Mouse (Mus musculus) kidney, embryonic 14.5 days (tissue): ENCODE results near the gene Glrx. TPM values are rescaled to one million over a fixed set of nuclear protein-coding genes. Genes with fewer than 3 reads are reported as not detected.

Experiments used
- ATAC-seq: fragments of 200-750 bp; cut with Nextera tagmentation; 2 replicates; pipeline ENCODE4 v1.8.0; 2017; ENCODE audit warnings: moderate number of reproducible peaks, mild to moderate bottlenecking, moderate TSS enrichment, moderate library complexity; ENCODE audit not compliant: low FRiP score, low TSS enrichment
- H3K27ac ChIP-seq: fragments of 300-500 bp; sonication (generic); 2 replicates; pipeline ENCODE4 v1.5.1; 2014; ENCODE audit warnings: low read depth, mild to moderate bottlenecking, low read length, moderate library complexity, mixed read lengths
- H3K27me3 ChIP-seq: fragments of 300-500 bp; sonication (generic); 2 replicates; pipeline ENCODE4 v1.6.1; 2014; ENCODE audit warnings: mild to moderate bottlenecking, low read length; ENCODE audit not compliant: control insufficient read depth, insufficient read depth
- H3K36me3 ChIP-seq: fragments of 300-500 bp; sonication (generic); 2 replicates; pipeline ENCODE4 v1.6.1; 2014; ENCODE audit warnings: low read length, mixed read lengths; ENCODE audit not compliant: control insufficient read depth, insufficient read depth
- H3K4me1 ChIP-seq: fragments of 300-500 bp; sonication (generic); 2 replicates; pipeline ENCODE4 v1.6.1; 2014; ENCODE audit warnings: low read length, mixed read lengths; ENCODE audit not compliant: control insufficient read depth, insufficient read depth
- H3K4me2 ChIP-seq: fragments of 300-500 bp; sonication (generic); replicated peaks from 2 replicates; pipeline ENCODE4 v1.6.1; 2014; ENCODE audit warnings: low read depth, mild to moderate bottlenecking, low read length
- H3K4me3 ChIP-seq: fragments of 300-500 bp; sonication (generic); 2 replicates; pipeline ENCODE4 v1.5.1; 2014; ENCODE audit warnings: mild to moderate bottlenecking, low read length
- H3K9ac ChIP-seq: fragments of 300-500 bp; sonication (generic); 2 replicates; pipeline ENCODE4 v1.6.1; 2014; ENCODE audit warnings: low read depth, mild to moderate bottlenecking, low read length, moderate library complexity
- H3K9me3 ChIP-seq: fragments of 300-500 bp; sonication (generic); 2 replicates; pipeline ENCODE4 v1.6.1; 2016; ENCODE audit warnings: low read length; ENCODE audit not compliant: control insufficient read depth
- WGBS: fragments of 180-500 bp; shearing (Covaris S2); extraction: QIAGEN DNeasy Blood & Tissue Kit; methylation state at CpG from one replicate; pipeline ENCODE4 v1.1.7; 2014; 5-methylcytosine and 5-hydroxymethylcytosine counted together
- polyA plus RNA-seq: library from polyadenylated mRNA; unstranded; fragments of >200 nt; fragmentation: Nextera tagmentation; extraction: Ambion mirVana; gene quantifications from 2 replicates; pipeline ENCODE4 v1.2.1, GENCODE M21; 2014

The Glrx gene
- polyA plus RNA-seq, 1 experiment from 2014 or later, result 36.4 TPM

DNA sequence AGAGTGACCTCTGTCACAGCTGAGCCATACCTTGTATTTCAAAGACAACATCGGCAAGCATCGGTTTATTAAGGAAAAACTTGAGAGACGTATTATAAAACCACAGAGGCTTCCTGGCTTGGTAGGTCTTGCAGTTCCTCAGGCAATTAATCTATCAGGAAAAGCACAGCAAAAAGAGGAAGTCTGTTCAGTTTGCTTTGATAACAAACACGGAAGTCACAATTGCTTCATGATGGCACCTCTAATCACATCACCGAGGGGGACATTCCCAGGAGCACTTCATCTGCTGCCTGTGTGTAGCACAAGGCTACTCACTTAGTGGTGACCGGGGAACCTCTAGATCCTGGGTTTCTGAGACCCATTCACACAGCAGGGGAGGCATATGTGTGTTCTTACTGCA lies 53.2 kb downstream of the Glrx start:
- Histone ChIP-seq H3K27me3 (no peaks in the 10 kb centered on the region), H3K4me2 (no peak overlapping the region), H3K9ac (no peak overlapping the region), H3K36me3 (peaks cover 23% of the 10 kb centered on the region), H3K9me3 (no peaks in the 10 kb centered on the region), H3K27ac (no peak overlapping the region), H3K4me3 (no peak overlapping the region), H3K4me1 (no peaks in the 10 kb centered on the region)
- 67% methylated on average over 6 of the region's 6 CpGs for WGBS
- ATAC-seq, result no peak

Other genes with a start within 250 kb of the Glrx start
- 2.9 and 3.9 TPM in 2 replicates for gene Ell2, start 133.1 kb upstream of the Glrx start, polyA plus RNA-seq
- 36.2 and 67.0 TPM in 2 replicates for gene Rhobtb3, start 104.1 kb downstream of the Glrx start, polyA plus RNA-seq
- 0.77 and 1.1 TPM in 2 replicates for gene Spata9, start 127.3 kb downstream of the Glrx start, polyA plus RNA-seq
- gene Rfesd, start 178.9 kb downstream of the Glrx start, polyA plus RNA-seq, result 19.8 and 24.4 TPM in 2 replicates
- 0.11 and 0.19 TPM in 2 replicates for gene Gpr150, start 217.1 kb downstream of the Glrx start, polyA plus RNA-seq